Mouse (Mus musculus) liver, embryonic 15.5 days (tissue): ENCODE measurements at regions not wholly inside any gene's neighbourhood (a gene's known extent, or its start where the extent isn't known, plus 50 kb on each side); places are given as distances from the start of the nearest gene placed in this dataset.

ENCODE experiments used
- ATAC-seq: fragments of 200-750 bp; cut with Nextera tagmentation; 2 replicates; pipeline ENCODE4 v1.8.0; 2017; ENCODE audit warnings: moderate number of reproducible peaks, mild to moderate bottlenecking, moderate library complexity; ENCODE audit not compliant: insufficient read depth
- H3K27ac ChIP-seq: fragments of 300-500 bp; sonication (generic); replicated peaks from 2 replicates; pipeline ENCODE4 v1.5.1; 2015; ENCODE audit warnings: mild to moderate bottlenecking, inconsistent platforms
- H3K27me3 ChIP-seq: fragments of 300-500 bp; sonication (generic); 2 replicates; pipeline ENCODE4 v1.6.1; 2015; ENCODE audit warnings: mild to moderate bottlenecking, inconsistent platforms
- H3K36me3 ChIP-seq: fragments of 300-500 bp; sonication (generic); replicated peaks from 2 replicates; pipeline ENCODE4 v1.6.1; 2015; ENCODE audit warnings: moderate library complexity, mild to moderate bottlenecking, inconsistent platforms
- H3K4me1 ChIP-seq: fragments of 300-500 bp; sonication (generic); replicated peaks from 2 replicates; pipeline ENCODE4 v1.6.1; 2015; ENCODE audit warnings: inconsistent platforms
- H3K4me2 ChIP-seq: fragments of 300-500 bp; sonication (generic); 2 replicates; pipeline ENCODE4 v1.6.1; 2015; ENCODE audit warnings: moderate library complexity, mild to moderate bottlenecking, inconsistent platforms
- H3K4me3 ChIP-seq: fragments of 300-500 bp; sonication (generic); replicated peaks from 2 replicates; pipeline ENCODE4 v1.5.1; 2015; ENCODE audit warnings: mild to moderate bottlenecking, inconsistent platforms
- H3K9ac ChIP-seq: fragments of 300-500 bp; sonication (generic); 2 replicates; pipeline ENCODE4 v1.6.1; 2015; ENCODE audit warnings: moderate library complexity, mild to moderate bottlenecking, inconsistent platforms
- H3K9me3 ChIP-seq: fragments of 300-500 bp; sonication (generic); replicated peaks from 2 replicates; pipeline ENCODE4 v1.6.1; 2016; ENCODE audit warnings: inconsistent platforms
- WGBS: fragments of 180-500 bp; shearing (Covaris S2); methylation state at CpG from one replicate; pipeline ENCODE4 v1.1.7; 2015; ENCODE audit warnings: mixed read lengths; ENCODE audit not compliant: insufficient replicate concordance; 5-methylcytosine and 5-hydroxymethylcytosine counted together

GRCm38 (mm10) chr2:34010166-34010565 lies 122.4 kb upstream of the Mvb12b start:
- ATAC-seq, result no peak
- Histone ChIP-seq H3K4me1 (no peaks in the 10 kb centered on the region), H3K36me3 (no peaks in the 10 kb centered on the region), H3K4me2 (no peak overlapping the region), H3K27me3 (no peaks in the 10 kb centered on the region), H3K9ac (no peak overlapping the region), H3K4me3 (no peak overlapping the region), H3K27ac (no peak overlapping the region), H3K9me3 (no peaks in the 10 kb centered on the region)
- 39% methylated on average over 1 of the region's 1 CpGs for WGBS

DNA sequence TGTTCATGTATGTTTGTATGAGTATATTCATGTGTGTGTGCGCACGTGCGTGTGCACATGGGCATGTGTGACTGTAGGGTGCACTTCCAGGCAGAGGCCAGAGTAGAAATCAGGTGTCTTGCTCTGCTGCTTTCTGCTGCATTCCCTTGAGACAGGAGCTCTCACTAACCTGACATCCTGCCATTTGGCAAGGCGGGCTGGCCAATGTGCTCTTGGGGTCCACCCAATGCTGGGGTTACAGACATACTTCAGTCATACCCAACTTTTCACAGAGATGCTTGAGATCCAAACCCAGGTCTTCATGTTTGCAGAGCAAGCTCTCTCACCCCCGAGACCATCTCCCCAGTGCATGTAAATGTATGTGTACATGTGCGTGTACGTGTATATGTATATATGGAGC lies 120.2 kb upstream of the Mvb12b start:
- no peak overlapping the region for H3K27ac ChIP-seq
- no peak overlapping the region for H3K4me3 ChIP-seq
- ATAC-seq, result no peak
- H3K4me1 ChIP-seq, result no peaks in the 10 kb centered on the region
- no peaks in the 10 kb centered on the region for H3K9me3 ChIP-seq
- H3K4me2 ChIP-seq, result no peak overlapping the region
- H3K27me3 ChIP-seq, result no peaks in the 10 kb centered on the region
- 77% methylated on average over 7 of the region's 7 CpGs for WGBS
- H3K36me3 ChIP-seq, result no peaks in the 10 kb centered on the region
- H3K9ac ChIP-seq, result no peak overlapping the region

DNA sequence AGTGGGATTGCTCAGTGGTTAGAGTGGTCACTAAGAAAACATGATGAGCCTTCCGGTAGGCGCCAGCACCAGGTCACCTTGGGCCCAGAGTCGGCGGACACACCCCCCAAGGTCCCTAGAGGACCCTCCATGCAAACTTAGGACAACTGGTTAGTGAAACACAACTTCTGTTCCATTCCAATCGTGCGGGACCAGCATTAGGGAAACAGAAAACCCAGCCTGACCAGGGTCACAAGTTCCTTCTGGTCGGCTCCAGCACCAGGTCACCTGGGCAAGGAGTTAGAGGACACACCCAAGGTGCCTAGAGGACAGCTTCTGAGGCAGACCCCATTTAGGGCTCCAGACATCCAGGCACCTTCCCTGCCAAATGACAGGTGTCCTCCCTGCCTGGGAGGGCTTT lies 109.4 kb upstream of the Mvb12b start:
- 78% methylated on average over 7 of the region's 7 CpGs for WGBS
- no peaks in the 10 kb centered on the region for H3K4me1 ChIP-seq
- no peaks in the 10 kb centered on the region for H3K27me3 ChIP-seq
- no peak for ATAC-seq
- no peak overlapping the region for H3K4me3 ChIP-seq
- H3K27ac ChIP-seq, result no peak overlapping the region
- H3K36me3 ChIP-seq, result no peaks in the 10 kb centered on the region
- H3K9ac ChIP-seq, result no peak overlapping the region
- no peaks in the 10 kb centered on the region for H3K9me3 ChIP-seq
- no peak overlapping the region for H3K4me2 ChIP-seq

DNA sequence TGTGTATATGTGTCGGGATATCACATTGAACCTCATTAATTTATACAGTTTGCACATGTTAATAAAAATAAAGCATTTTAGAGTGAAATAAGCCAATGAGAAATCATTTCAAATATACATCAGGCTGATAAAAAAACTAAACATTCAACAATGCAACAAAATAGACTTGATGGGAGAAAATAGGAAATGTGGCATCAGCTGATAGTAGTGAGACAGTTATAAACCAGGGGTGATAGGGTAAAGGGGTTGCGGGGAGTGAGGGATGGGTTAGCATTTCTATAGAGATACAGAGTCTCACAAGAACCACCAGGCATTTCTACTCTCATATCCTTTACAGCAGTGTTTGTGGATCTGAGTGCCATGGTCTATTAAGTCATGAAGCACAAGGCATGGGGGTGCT lies 108.6 kb upstream of the Mvb12b start:
- Histone ChIP-seq H3K27ac (no peak overlapping the region), H3K4me2 (no peak overlapping the region), H3K4me3 (no peak overlapping the region), H3K36me3 (no peaks in the 10 kb centered on the region), H3K9me3 (no peaks in the 10 kb centered on the region), H3K4me1 (no peaks in the 10 kb centered on the region), H3K9ac (no peak overlapping the region), H3K27me3 (no peaks in the 10 kb centered on the region)
- no peak for ATAC-seq
- 64% methylated on average over 2 of the region's 2 CpGs for WGBS

DNA sequence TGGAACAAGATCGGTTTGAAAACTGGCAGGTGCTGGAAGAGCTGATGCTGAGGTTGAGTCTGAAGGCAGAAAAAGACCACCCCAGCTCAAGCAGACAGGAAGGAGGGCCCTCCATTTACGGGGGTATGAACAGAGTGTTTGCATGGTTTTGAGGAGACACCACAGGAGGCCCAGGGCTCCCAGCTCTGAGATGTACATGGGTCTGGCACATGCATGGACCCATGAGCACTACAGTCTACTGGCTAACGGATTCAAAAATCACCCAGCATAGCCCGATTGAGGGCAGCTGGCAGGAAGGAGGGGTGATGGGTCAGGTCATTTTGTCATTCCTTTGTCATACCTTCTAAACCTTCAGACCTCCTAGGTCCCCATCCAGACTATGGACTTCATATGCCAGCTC lies 103.6 kb upstream of the Mvb12b start:
- Histone ChIP-seq H3K9me3 (no peaks in the 10 kb centered on the region), H3K27me3 (no peaks in the 10 kb centered on the region), H3K4me2 (no peak overlapping the region), H3K9ac (no peak overlapping the region), H3K4me1 (no peaks in the 10 kb centered on the region), H3K4me3 (no peak overlapping the region), H3K36me3 (no peaks in the 10 kb centered on the region), H3K27ac (no peak overlapping the region)
- WGBS, result 54% methylated on average over 4 of the region's 4 CpGs
- ATAC-seq, result no peak

GRCm38 (mm10) chr2:33990711-33991110 lies 103.0 kb upstream of the Mvb12b start:
- no peaks in the 10 kb centered on the region for H3K4me1 ChIP-seq
- no peak overlapping the region for H3K4me2 ChIP-seq
- no peak overlapping the region for H3K27ac ChIP-seq
- no peak for ATAC-seq
- no peak overlapping the region for H3K4me3 ChIP-seq
- 72% methylated on average over 6 of the region's 6 CpGs for WGBS
- H3K9me3 ChIP-seq, result no peaks in the 10 kb centered on the region
- H3K9ac ChIP-seq, result no peak overlapping the region
- no peaks in the 10 kb centered on the region for H3K36me3 ChIP-seq
- H3K27me3 ChIP-seq, result no peaks in the 10 kb centered on the region

- 48% methylated on average over 12 of the region's 12 CpGs for WGBS
- Histone ChIP-seq H3K27me3 (no peaks in the 10 kb centered on the region), H3K27ac (no peak overlapping the region), H3K4me2 (no peak overlapping the region), H3K4me3 (no peak overlapping the region), H3K9ac (no peak overlapping the region), H3K36me3 (no peaks in the 10 kb centered on the region), H3K9me3 (no peaks in the 10 kb centered on the region), H3K4me1 (no peaks in the 10 kb centered on the region)
- no peak for ATAC-seq
These were observed 102.0 kb upstream of the Mvb12b start for GRCm38 (mm10) chr2:33989555-33990370.

DNA sequence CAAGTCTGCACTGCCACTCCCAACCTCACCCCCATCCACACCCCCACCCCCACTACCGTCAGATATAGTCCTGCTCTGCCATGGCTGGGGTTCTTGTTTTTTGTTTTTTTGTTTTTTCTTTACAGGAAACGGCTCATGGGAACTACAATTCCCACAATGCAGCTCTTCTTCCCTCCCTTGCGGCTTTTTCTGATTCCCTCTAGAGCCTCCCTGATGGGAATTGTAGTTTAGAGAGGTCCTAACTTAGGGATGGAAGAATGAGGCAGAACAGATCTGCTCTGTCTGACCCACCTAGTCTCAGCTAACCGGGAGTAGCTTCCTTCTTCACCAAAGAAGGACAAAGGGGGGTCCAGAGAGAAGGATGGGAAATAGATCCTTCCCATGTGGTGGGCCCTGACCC lies 98.7 kb upstream of the Mvb12b start:
- Histone ChIP-seq H3K4me3 (no peak overlapping the region), H3K9ac (no peak overlapping the region), H3K4me1 (no peaks in the 10 kb centered on the region), H3K27ac (no peak overlapping the region), H3K9me3 (no peaks in the 10 kb centered on the region), H3K27me3 (no peaks in the 10 kb centered on the region), H3K36me3 (no peaks in the 10 kb centered on the region), H3K4me2 (no peak overlapping the region)
- ATAC-seq, result no peak
- 22% methylated on average over 4 of the region's 4 CpGs for WGBS

GRCm38 (mm10) chr2:33985316-33985715 lies 97.6 kb upstream of the Mvb12b start:
- no peaks in the 10 kb centered on the region for H3K9me3 ChIP-seq
- 69% methylated on average over 11 of the region's 11 CpGs for WGBS
- no peak overlapping the region for H3K9ac ChIP-seq
- no peaks in the 10 kb centered on the region for H3K36me3 ChIP-seq
- no peak overlapping the region for H3K4me3 ChIP-seq
- no peaks in the 10 kb centered on the region for H3K4me1 ChIP-seq
- no peak for ATAC-seq
- H3K27ac ChIP-seq, result no peak overlapping the region
- H3K4me2 ChIP-seq, result no peak overlapping the region
- H3K27me3 ChIP-seq, result no peaks in the 10 kb centered on the region

GRCm38 (mm10) chr2:33983112-33983748 lies 95.5 kb upstream of the Mvb12b start:
- ATAC-seq, result no peak
- H3K4me1 ChIP-seq, result no peaks in the 10 kb centered on the region
- H3K36me3 ChIP-seq, result no peaks in the 10 kb centered on the region
- no peaks in the 10 kb centered on the region for H3K27me3 ChIP-seq
- no peak overlapping the region for H3K27ac ChIP-seq
- 44% methylated on average over 11 of the region's 11 CpGs for WGBS
- H3K9me3 ChIP-seq, result no peaks in the 10 kb centered on the region
- H3K4me3 ChIP-seq, result no peak overlapping the region
- no peak overlapping the region for H3K4me2 ChIP-seq
- H3K9ac ChIP-seq, result no peak overlapping the region

DNA sequence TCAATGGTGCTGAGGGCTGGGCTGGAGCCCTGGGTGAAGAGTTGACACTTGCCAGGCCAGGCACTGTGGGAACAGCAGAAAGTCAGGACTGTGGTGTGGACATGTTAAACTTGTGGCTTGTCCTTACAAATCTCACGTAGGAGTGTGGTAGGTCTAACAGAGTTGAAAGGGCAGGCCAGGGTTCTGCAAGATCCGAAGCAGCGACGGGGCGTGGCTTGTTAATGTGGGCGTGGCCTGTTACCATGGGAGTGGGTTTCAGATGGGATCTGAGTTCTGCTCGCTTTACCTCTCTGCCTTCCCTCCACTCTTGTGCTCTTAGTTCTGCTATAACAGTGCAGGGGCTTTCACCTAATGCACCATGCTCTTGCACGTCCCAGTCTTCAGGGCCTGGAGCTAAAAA lies 94.2 kb upstream of the Mvb12b start:
- Histone ChIP-seq H3K4me1 (no peaks in the 10 kb centered on the region), H3K4me3 (no peak overlapping the region), H3K9me3 (no peaks in the 10 kb centered on the region), H3K27me3 (no peaks in the 10 kb centered on the region), H3K9ac (no peak overlapping the region), H3K36me3 (no peaks in the 10 kb centered on the region), H3K27ac (no peak overlapping the region), H3K4me2 (no peak overlapping the region)
- ATAC-seq, result no peak
- WGBS, result 31% methylated on average over 8 of the region's 8 CpGs

GRCm38 (mm10) chr2:33981321-33981720 lies 93.6 kb upstream of the Mvb12b start:
- Histone ChIP-seq H3K36me3 (no peaks in the 10 kb centered on the region), H3K4me2 (no peak overlapping the region), H3K9ac (no peak overlapping the region), H3K4me1 (no peaks in the 10 kb centered on the region), H3K9me3 (no peaks in the 10 kb centered on the region), H3K27ac (no peak overlapping the region), H3K4me3 (no peak overlapping the region), H3K27me3 (no peaks in the 10 kb centered on the region)
- WGBS, result 69% methylated on average over 7 of the region's 7 CpGs
- ATAC-seq, result no peak
